Mouse (Mus musculus): Measurements from ENCODE around the gene Vipr1. TPM values are rescaled to one million over a fixed set of nuclear protein-coding genes. Genes with fewer than 3 reads are reported as not detected.

Vipr1 gene
- polyA plus RNA-seq, 1 experiment from 2014 or later: 0.77 TPM

DNA sequence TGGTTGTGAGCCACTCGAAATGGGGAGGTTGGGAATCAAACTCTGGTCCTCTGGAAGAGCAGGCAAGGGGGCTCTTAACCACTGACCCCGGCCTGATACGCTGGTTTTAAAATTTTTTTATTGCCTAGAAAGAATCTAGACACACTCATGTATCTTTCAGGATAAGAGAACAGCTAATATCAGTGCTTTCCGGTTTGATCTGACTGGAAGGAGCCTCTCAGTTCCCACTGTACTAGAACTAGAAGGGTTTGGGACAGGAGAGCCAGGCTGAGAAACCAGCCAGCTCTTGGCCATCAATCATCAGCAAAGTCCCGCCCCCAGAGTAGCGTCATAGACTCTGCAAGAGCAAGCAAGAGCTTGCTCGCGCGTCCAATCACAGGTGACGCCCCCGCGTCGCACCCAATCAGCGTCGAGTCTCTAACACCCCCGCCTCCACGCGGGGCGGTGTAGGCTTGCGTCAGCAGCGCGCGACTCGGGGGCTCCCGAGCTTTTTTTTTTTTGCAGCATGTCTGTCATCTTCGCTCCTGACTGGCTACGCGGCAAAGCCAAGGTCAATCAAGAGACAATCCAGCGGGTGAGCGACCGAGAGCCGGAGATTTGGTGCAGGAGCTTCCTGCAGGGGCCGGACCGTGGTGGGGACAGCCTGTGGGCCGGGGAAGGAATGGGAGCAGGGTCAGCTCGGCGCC lies 67.5 kb downstream of the Vipr1 start, which contains the start of gene Ss18l2:
Gene Ss18l2, plus strand, starts transcription at position 432 of the 686 bp plus-strand sequence.
- peak; percentile 96 for ATAC-seq (replicated peaks; ENCODE audit: low FRiP score)
- H3K4me2 ChIP-seq: peak within 1 kb of the TSS; percentile 94
- H3K9me3 ChIP-seq (ENCODE audit: control insufficient read depth, low read length): no peaks in the 10 kb centered on the region
- peak within 1 kb of the TSS; percentile 97 for H3K4me3 ChIP-seq (ENCODE audit: low read depth, low read length)
- H3K27ac ChIP-seq (ENCODE audit: low read depth, low read length): peak within 1 kb of the TSS; percentile 93
- H3K27me3 ChIP-seq (replicated peaks; ENCODE audit: control insufficient read depth, insufficient read depth, low read length): no peaks in the 10 kb centered on the region
- peaks cover 34% of the 10 kb centered on the region for H3K4me1 ChIP-seq (replicated peaks; ENCODE audit: control insufficient read depth, insufficient read depth, low read length)
- WGBS: 5% methylated on average over 37 of the region's 37 CpGs
- H3K9ac ChIP-seq (ENCODE audit: low read depth, low read length): peak within 1 kb of the TSS; percentile 95
- peaks cover 2% of the 10 kb centered on the region; the same call in 1 of the 2 replicates for H3K36me3 ChIP-seq (ENCODE audit: control insufficient read depth, insufficient read depth, low read length)
- peak; percentile 98 for DNase-seq (ENCODE audit: low spot score)

DNA sequence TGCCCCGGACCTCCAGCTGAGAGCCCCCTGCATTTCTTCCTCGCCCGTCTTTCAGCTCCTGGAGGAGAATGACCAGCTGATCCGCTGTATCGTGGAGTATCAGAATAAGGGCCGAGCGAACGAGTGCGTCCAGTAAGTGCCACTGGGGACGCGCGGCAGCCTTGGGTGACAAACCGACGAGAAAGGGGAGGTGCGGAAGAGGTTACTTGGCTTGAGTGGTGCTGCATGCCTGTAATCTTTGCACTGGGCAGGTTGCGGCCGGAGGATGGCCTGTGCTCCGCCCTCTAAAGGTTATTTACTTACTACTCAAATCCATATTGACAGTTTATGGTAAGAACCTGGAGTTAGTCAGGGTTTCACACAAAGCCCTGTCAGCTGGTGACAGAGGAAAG lies 68.1 kb downstream of the Vipr1 start:
- ATAC-seq (replicated peaks; ENCODE audit: low FRiP score) (peak; percentile 59), DNase-seq (ENCODE audit: low spot score) (no peak)
- peak overlapping the region; percentile 93 for H3K27ac ChIP-seq (ENCODE audit: low read depth, low read length)
- no peaks in the 10 kb centered on the region for H3K9me3 ChIP-seq (ENCODE audit: control insufficient read depth, low read length)
- peak overlapping the region; percentile 95 for H3K9ac ChIP-seq (ENCODE audit: low read depth, low read length)
- peak overlapping the region; percentile 97 for H3K4me3 ChIP-seq (ENCODE audit: low read depth, low read length)
- H3K4me1 ChIP-seq (replicated peaks; ENCODE audit: control insufficient read depth, insufficient read depth, low read length): peaks cover 29% of the 10 kb centered on the region
- 0% methylated on average over 18 of the region's 18 CpGs for WGBS
- no peaks in the 10 kb centered on the region for H3K27me3 ChIP-seq (replicated peaks; ENCODE audit: control insufficient read depth, insufficient read depth, low read length)
- H3K36me3 ChIP-seq (ENCODE audit: control insufficient read depth, insufficient read depth, low read length): peaks cover 2% of the 10 kb centered on the region; the same call in 1 of the 2 replicates
- peak overlapping the region; percentile 94 for H3K4me2 ChIP-seq

GRCm38 (mm10) chr9:121717048-121717447 lies 74.5 kb downstream of the Vipr1 start:
- no peaks in the 10 kb centered on the region for H3K9me3 ChIP-seq (ENCODE audit: control insufficient read depth, low read length)
- no peak overlapping the region for H3K27ac ChIP-seq (ENCODE audit: low read depth, low read length)
- DNase-seq (ENCODE audit: low spot score): no peak
- ATAC-seq (replicated peaks; ENCODE audit: low FRiP score): no peak
- no peaks in the 10 kb centered on the region for H3K27me3 ChIP-seq (replicated peaks; ENCODE audit: control insufficient read depth, insufficient read depth, low read length)
- no peak overlapping the region for H3K4me2 ChIP-seq
- H3K4me1 ChIP-seq (replicated peaks; ENCODE audit: control insufficient read depth, insufficient read depth, low read length): peaks cover 4% of the 10 kb centered on the region; the same call in 1 of the 2 replicates
- WGBS: 78% methylated on average over 2 of the region's 2 CpGs
- peaks cover 5% of the 10 kb centered on the region; the same call in 1 of the 2 replicates for H3K36me3 ChIP-seq (ENCODE audit: control insufficient read depth, insufficient read depth, low read length)
- H3K4me3 ChIP-seq (ENCODE audit: low read depth, low read length): no peak overlapping the region
- no peak overlapping the region for H3K9ac ChIP-seq (ENCODE audit: low read depth, low read length)

- Histone ChIP-seq H3K27ac (ENCODE audit: low read depth, low read length) (peak overlapping the region; percentile 81), H3K9ac (ENCODE audit: low read depth, low read length) (peak overlapping the region; percentile 80), H3K4me1 (replicated peaks; ENCODE audit: control insufficient read depth, insufficient read depth, low read length) (peaks cover 4% of the 10 kb centered on the region; the same call in 1 of the 2 replicates), H3K9me3 (ENCODE audit: control insufficient read depth, low read length) (no peaks in the 10 kb centered on the region), H3K27me3 (replicated peaks; ENCODE audit: control insufficient read depth, insufficient read depth, low read length) (no peaks in the 10 kb centered on the region), H3K4me2 (peak overlapping the region; percentile 79), H3K4me3 (ENCODE audit: low read depth, low read length) (peak overlapping the region; percentile 82), H3K36me3 (ENCODE audit: control insufficient read depth, insufficient read depth, low read length) (peaks cover 3% of the 10 kb centered on the region; the same call in 1 of the 2 replicates)
- 64% methylated on average over 15 of the region's 15 CpGs for WGBS
- no peak for ATAC-seq (replicated peaks; ENCODE audit: low FRiP score)
- DNase-seq (ENCODE audit: low spot score): peak; percentile 51
These were observed 75.7 kb downstream of the Vipr1 start for GRCm38 (mm10) chr9:121718070-121718705.

- Histone ChIP-seq H3K4me1 (replicated peaks; ENCODE audit: control insufficient read depth, insufficient read depth, low read length) (peaks cover 4% of the 10 kb centered on the region; the same call in 1 of the 2 replicates), H3K4me2 (peak within 1 kb of the TSS; percentile 90), H3K4me3 (ENCODE audit: low read depth, low read length) (peak within 1 kb of the TSS; percentile 82), H3K9ac (ENCODE audit: low read depth, low read length) (peak within 1 kb of the TSS; percentile 91), H3K36me3 (ENCODE audit: control insufficient read depth, insufficient read depth, low read length) (peaks cover 3% of the 10 kb centered on the region; the same call in 1 of the 2 replicates), H3K9me3 (ENCODE audit: control insufficient read depth, low read length) (no peaks in the 10 kb centered on the region), H3K27me3 (replicated peaks; ENCODE audit: control insufficient read depth, insufficient read depth, low read length) (no peaks in the 10 kb centered on the region), H3K27ac (ENCODE audit: low read depth, low read length) (peak within 1 kb of the TSS; percentile 96)
- DNase-seq (ENCODE audit: low spot score) (peak; percentile 96), ATAC-seq (replicated peaks; ENCODE audit: low FRiP score) (peak; percentile 99)
- WGBS: under 1% methylated on average over 61 of the region's 61 CpGs
These were observed 76.3 kb downstream of the Vipr1 start, which contains the start of gene Nktr for GRCm38 (mm10) chr9:121718792-121719318. Gene Nktr, plus strand, starts transcription at chr9:121719169.

DNA sequence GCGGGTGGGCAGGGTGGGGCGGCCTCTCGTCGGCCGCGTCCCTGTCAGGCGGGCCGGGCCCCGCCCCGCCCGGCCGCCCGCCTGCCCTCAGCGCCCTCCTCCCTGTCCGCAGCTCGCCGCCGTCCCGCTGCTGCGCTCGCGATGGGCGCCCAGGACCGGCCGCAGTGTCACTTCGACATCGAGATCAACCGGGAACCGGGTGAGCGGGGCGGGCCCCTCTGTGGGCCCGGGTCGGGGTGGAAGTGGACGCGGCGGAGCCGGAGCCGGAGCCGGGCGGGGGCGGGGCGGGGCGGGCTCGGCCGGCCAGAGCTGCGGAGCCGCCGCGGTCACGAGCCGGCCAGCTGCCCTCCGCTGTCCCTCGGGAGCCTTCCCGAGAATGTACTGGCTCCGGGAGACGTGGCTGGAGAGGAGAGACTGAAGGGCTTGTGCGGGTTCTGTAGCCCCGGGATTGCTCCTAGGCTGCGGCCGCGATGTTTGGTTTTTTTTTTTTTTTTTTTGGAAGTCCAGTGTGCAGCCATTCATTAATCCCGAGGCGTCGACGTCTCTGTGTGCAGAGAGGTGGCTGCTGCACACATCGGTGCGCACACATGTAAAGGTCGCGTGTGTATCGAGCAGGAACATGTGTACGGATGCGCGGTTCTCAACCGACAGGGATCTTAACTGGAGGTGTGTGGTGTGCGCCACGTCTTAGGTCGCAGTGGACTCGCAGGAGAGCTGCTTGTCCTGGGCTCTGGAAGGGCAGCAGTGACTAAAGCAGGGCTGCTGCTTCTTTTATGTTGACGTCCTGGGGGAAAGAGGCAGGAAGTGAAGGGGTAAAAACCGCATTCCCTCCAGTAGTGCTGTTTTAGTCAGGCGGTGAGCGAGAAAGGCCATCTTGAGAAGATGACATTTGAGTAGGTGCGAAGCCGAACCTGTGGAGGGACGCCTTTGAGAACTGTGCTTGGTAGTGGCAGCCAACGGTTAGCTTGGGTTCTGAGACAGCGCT lies 77.1 kb downstream of the Vipr1 start:
- Histone ChIP-seq H3K9me3 (ENCODE audit: control insufficient read depth, low read length) (no peaks in the 10 kb centered on the region), H3K4me3 (ENCODE audit: low read depth, low read length) (peak overlapping the region; percentile 82), H3K9ac (ENCODE audit: low read depth, low read length) (peak overlapping the region; percentile 91), H3K4me2 (peak overlapping the region; percentile 90), H3K27me3 (replicated peaks; ENCODE audit: control insufficient read depth, insufficient read depth, low read length) (no peaks in the 10 kb centered on the region), H3K4me1 (replicated peaks; ENCODE audit: control insufficient read depth, insufficient read depth, low read length) (peaks cover 4% of the 10 kb centered on the region; the same call in 1 of the 2 replicates), H3K27ac (ENCODE audit: low read depth, low read length) (peak overlapping the region; percentile 96), H3K36me3 (ENCODE audit: control insufficient read depth, insufficient read depth, low read length) (peaks cover 3% of the 10 kb centered on the region; the same call in 1 of the 2 replicates)
- under 1% methylated on average over 83 of the region's 87 CpGs for WGBS
- DNase-seq (ENCODE audit: low spot score) (no peak), ATAC-seq (replicated peaks; ENCODE audit: low FRiP score) (peak; percentile 10)
